Mouse (Mus musculus) spleen, adult 2 months (tissue): ENCODE measurements around the gene Xpo4.

ENCODE experiments used
- CTCF ChIP-seq: fragments of 200-500 bp; IDR thresholded peaks from 2 replicates; pipeline ENCODE4 v1.5.1; 2011; ENCODE audit warnings: mild to moderate bottlenecking, inconsistent platforms; ENCODE audit not compliant: insufficient read depth, insufficient read length, insufficient replicate concordance; ENCODE audit errors: extremely low read depth
- POLR2A ChIP-seq: fragments of 200-500 bp; IDR thresholded peaks from 2 replicates; pipeline ENCODE4 v1.6.1; 2011; ENCODE audit warnings: low read depth, low read length, inconsistent platforms

DNA sequence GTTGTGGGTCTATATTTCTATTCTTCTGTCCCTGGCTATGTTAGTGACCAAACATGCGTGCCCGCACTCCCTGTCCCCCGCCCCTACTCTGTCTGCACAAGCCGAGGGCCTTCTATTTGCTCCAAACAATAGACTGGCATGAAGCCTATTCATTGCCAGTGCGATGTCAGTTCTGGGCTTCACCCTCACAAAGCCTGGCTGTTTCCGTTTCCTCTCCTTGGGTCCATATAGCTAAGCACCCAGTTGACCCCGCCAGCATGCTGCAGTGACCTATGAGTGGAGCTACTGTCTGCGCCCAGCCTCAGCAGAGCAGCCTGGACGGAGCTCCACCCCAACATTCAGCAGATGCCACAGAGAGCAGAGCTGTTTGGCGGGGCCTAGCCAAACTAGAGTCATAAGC, 43.9 kb upstream of the Xpo4 start:
- TF ChIP-seq CTCF (no peak), POLR2A (no peak)
